Mouse (Mus musculus) stomach, embryonic 16.5 days (tissue): ENCODE measurements around the gene Gnb1. TPM values are rescaled to one million over a fixed set of nuclear protein-coding genes. Genes with fewer than 3 reads are reported as not detected.

Experiments
- ATAC-seq: fragments of 200-750 bp; cut with Nextera tagmentation; 2 replicates; pipeline ENCODE4 v1.8.0; 2017; ENCODE audit warnings: moderate number of reproducible peaks, moderate TSS enrichment; ENCODE audit not compliant: insufficient read depth, low FRiP score
- H3K27ac ChIP-seq: fragments of 300-500 bp; sonication (generic); 2 replicates; pipeline ENCODE4 v1.5.1; 2014; ENCODE audit warnings: low read length
- H3K27me3 ChIP-seq: fragments of 300-500 bp; sonication (generic); 2 replicates; pipeline ENCODE4 v1.6.1; 2014; ENCODE audit warnings: low read length, control low read depth, mixed read lengths; ENCODE audit not compliant: control insufficient read depth, insufficient read depth
- H3K36me3 ChIP-seq: fragments of 300-500 bp; sonication (generic); 2 replicates; pipeline ENCODE4 v1.6.1; 2014; ENCODE audit warnings: low read length; ENCODE audit not compliant: control insufficient read depth, insufficient read depth
- H3K4me1 ChIP-seq: fragments of 300-500 bp; sonication (generic); 2 replicates; pipeline ENCODE4 v1.6.1; 2014; ENCODE audit warnings: low read length, control low read depth, mixed read lengths; ENCODE audit not compliant: control insufficient read depth, insufficient read depth
- H3K4me2 ChIP-seq: fragments of 300-500 bp; sonication (generic); 2 replicates; pipeline ENCODE4 v1.6.1; 2014; ENCODE audit warnings: low read depth, low read length, mixed read lengths
- H3K4me3 ChIP-seq: fragments of 300-500 bp; sonication (generic); replicated peaks from 2 replicates; pipeline ENCODE4 v1.5.1; 2014; ENCODE audit warnings: mild to moderate bottlenecking, low read length
- H3K9ac ChIP-seq: fragments of 300-500 bp; sonication (generic); 2 replicates; pipeline ENCODE4 v1.6.1; 2014; ENCODE audit warnings: low read length
- H3K9me3 ChIP-seq: fragments of 300-500 bp; sonication (generic); replicated peaks from 2 replicates; pipeline ENCODE4 v1.6.1; 2016; ENCODE audit warnings: low read length, control low read depth; ENCODE audit not compliant: control insufficient read depth
- WGBS: fragments of 180-500 bp; shearing (Covaris S2); extraction: QIAGEN DNeasy Blood & Tissue Kit; methylation state at CpG from one replicate; pipeline ENCODE4 v1.1.7; 2014; 5-methylcytosine and 5-hydroxymethylcytosine counted together
- polyA plus RNA-seq: library from polyadenylated mRNA; unstranded; fragments of >200 nt; fragmentation: Nextera tagmentation; extraction: Ambion mirVana; gene quantifications from 2 replicates; pipeline ENCODE4 v1.2.1, GENCODE M21; 2015

Gnb1 gene
- polyA plus RNA-seq, 1 experiment from 2014 or later, result 312 TPM

DNA sequence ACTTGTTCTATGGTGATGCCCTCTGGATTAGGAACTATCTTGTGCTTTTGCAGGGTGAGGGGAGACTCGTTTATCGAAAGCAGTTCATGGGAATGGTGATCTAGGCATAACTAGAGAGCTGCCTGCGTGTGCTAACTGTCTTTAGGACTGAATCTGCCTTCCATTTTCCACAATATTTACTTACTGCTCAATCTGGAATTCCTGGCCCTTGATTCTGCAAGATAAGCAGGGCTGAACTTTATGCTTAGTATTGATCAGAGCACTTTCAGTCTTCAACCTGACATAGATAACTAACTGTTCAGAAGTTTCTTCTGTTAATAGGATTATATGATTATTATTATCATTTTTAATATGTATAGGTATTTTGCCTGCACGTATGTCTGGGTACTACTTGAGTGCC lies 114.0 kb downstream of the Gnb1 start:
- no peak for ATAC-seq
- Histone ChIP-seq H3K27me3 (no peaks in the 10 kb centered on the region), H3K9ac (no peak overlapping the region), H3K4me3 (no peak overlapping the region), H3K4me1 (peaks cover 6% of the 10 kb centered on the region), H3K36me3 (peaks cover 2% of the 10 kb centered on the region; the same call in 1 of the 2 replicates), H3K4me2 (no peak overlapping the region), H3K9me3 (no peaks in the 10 kb centered on the region), H3K27ac (no peak overlapping the region)
- 74% methylated on average over 4 of the region's 4 CpGs for WGBS

DNA sequence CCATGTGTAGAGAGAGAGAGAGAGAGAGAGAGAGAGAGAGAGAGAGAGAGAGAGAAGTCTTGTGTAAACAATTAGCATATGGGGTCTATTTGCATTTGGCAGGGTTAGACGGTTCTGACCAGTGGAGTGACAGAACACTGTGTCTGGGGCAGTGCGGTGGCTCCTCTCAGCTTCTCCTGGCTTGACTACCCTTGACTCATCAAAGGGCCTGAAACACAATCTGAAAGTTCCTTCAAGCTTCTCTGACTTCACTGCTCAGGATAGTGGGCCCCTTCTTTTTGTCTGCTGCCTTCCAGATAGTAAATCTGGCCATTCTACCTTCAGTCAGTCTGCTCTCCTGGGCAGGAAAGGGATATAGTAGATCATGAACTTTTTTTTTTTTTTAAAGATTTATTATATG lies 115.7 kb downstream of the Gnb1 start:
- ATAC-seq, result no peak
- H3K9ac ChIP-seq, result no peak overlapping the region
- no peak overlapping the region for H3K27ac ChIP-seq
- H3K4me1 ChIP-seq, result peaks cover 6% of the 10 kb centered on the region
- WGBS, result 61% methylated on average over 2 of the region's 2 CpGs
- H3K36me3 ChIP-seq, result peaks cover 5% of the 10 kb centered on the region; the same call in 1 of the 2 replicates
- H3K4me2 ChIP-seq, result no peak overlapping the region
- H3K27me3 ChIP-seq, result no peaks in the 10 kb centered on the region
- H3K9me3 ChIP-seq, result no peaks in the 10 kb centered on the region
- no peak overlapping the region for H3K4me3 ChIP-seq

Other genes starting within 250 kb of the Gnb1 start
- gene Faap20, start 241.6 kb upstream of the Gnb1 start, polyA plus RNA-seq, result 58.4 and 60.1 TPM in 2 replicates
- gene Prkcz, start 130.0 kb upstream of the Gnb1 start, polyA plus RNA-seq, result 16.7 and 16.8 TPM in 2 replicates
- 0.23 TPM in 1 of 2 replicates, not detected in the other for gene Gabrd, start 93.2 kb upstream of the Gnb1 start, polyA plus RNA-seq
- 2.1 and 2.8 TPM in 2 replicates for gene Cfap74, start 82.2 kb upstream of the Gnb1 start, polyA plus RNA-seq
- gene Tmem52, start 22.2 kb upstream of the Gnb1 start, polyA plus RNA-seq, result 2.6 TPM in 1 of 2 replicates, not detected in the other
- gene Nadk, start 71.0 kb downstream of the Gnb1 start, polyA plus RNA-seq, result 85.5 and 89.1 TPM in 2 replicates
- 6.3 and 6.8 TPM in 2 replicates for gene Slc35e2, start 110.1 kb downstream of the Gnb1 start, polyA plus RNA-seq
- gene Cdk11b, start 133.5 kb downstream of the Gnb1 start, polyA plus RNA-seq, result 50.8 and 55.7 TPM in 2 replicates
- gene Gm10563, start 154.0 kb downstream of the Gnb1 start, polyA plus RNA-seq, result not detected in 2 replicates
- 53.8 and 59.8 TPM in 2 replicates for gene Mmp23, start 162.0 kb downstream of the Gnb1 start, polyA plus RNA-seq
- gene Mib2, start 177.8 kb downstream of the Gnb1 start, polyA plus RNA-seq, result 23.3 and 23.8 TPM in 2 replicates
- 2.5 and 2.8 TPM in 2 replicates for gene Fndc10, start 203.0 kb downstream of the Gnb1 start, polyA plus RNA-seq
- 132 and 136 TPM in 2 replicates for gene Ssu72, start 213.4 kb downstream of the Gnb1 start, polyA plus RNA-seq
- gene Tmem240, start 243.4 kb downstream of the Gnb1 start, polyA plus RNA-seq, result 0.46 and 0.47 TPM in 2 replicates